Mouse (Mus musculus) urinary bladder, postnatal 4 days (tissue): Measurements from ENCODE around the gene Adipor1.
A peak's percentile ranks its signal among the peaks of the same experiment; 100 is the strongest.
"Not testable (repeated sequence)": the region's sequence is repeated elsewhere in the genome, so short reads cannot be mapped to it uniquely, and the experiment has no call there.

ENCODE experiments used
- DNase-seq, 2 experiments: peaks; one replicate each; pipeline ENCODE4 v3.0.0; 2021 to 2022; ENCODE audit warnings: low spot score in 2 of 2

Gene Adipor1

DNA sequence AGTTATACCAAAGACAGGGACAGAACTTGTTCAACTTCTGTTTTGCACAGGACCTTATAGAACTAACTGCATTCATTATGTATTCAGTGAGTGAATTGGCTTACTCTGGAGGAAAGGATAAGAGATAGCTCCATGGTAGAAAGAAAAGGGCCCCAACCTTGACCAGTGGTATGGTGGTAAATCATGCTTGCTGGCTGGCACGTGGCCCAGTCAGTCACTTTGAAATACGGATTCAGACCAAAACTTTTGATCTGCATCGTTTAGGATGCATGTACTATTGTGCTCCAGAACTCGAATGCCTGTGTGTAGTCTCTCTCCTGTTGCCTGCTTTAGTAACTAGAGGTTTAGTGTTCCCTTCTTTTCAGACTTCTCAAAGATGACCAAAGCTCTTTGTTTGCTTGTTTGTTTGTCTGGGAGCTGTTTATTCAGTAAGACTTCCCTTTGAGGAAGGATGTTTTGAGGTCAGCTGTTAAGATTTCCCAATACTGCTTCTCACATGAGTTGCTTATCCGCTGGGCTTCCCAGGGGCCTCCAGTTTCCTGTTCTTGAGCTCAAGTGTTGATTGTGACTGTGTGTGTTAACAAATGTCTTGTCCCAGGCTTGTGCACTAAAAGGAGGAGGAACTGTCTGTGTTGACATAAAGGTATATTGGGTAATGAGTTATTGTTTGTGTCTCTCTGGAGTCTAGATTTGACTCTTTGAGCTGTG, 4.7 kb downstream of the Adipor1 start:
- DNase-seq, result no peak

GRCm38 (mm10) chr1:134423911-134424310, 8.7 kb downstream of the Adipor1 start:
- no peak for DNase-seq

GRCm38 (mm10) chr1:134426289-134426688, 11.1 kb downstream of the Adipor1 start:
- no peak for DNase-seq

GRCm38 (mm10) chr1:134433002-134433401, 17.8 kb downstream of the Adipor1 start:
- no peak for DNase-seq

DNA sequence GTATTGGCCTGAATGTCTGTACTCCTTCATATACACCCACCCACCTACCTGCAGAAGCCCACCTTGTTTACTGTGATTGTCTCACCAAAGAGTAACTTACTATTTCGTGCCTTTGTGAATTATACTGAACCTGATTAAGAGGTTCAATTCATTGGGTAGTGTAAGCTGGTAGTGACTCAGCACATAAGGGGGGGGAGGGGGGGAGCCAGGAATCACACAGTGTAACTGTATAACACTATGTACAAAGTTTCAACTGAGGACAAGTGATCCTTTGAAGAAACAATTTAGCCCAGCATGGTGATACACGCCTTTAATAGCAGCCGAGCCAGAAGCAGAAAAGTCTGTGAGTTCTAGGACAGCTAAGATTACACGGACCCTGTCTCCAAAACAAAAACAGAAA, 18.3 kb downstream of the Adipor1 start:
- no peak for DNase-seq

DNA sequence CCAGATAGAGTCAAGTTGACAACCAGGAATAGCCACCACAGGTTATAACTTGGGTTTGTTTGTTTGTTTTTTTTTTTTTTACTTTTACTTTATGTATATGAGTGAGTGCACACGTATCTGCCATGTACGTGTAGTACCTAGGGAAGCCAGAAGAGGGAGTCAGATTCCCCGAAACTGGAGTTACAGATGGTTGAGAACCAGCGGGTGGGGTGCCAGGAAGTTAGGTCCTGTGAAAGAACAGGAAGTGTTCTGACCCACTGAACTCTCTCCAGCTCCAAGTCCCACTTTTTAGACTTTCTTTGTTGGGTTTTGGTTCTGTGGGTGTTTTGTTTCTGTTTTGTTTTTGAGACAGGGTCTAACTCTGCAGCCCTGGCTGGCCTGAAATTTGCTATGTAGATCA, 20.2 kb downstream of the Adipor1 start:
- no peak for DNase-seq

DNA sequence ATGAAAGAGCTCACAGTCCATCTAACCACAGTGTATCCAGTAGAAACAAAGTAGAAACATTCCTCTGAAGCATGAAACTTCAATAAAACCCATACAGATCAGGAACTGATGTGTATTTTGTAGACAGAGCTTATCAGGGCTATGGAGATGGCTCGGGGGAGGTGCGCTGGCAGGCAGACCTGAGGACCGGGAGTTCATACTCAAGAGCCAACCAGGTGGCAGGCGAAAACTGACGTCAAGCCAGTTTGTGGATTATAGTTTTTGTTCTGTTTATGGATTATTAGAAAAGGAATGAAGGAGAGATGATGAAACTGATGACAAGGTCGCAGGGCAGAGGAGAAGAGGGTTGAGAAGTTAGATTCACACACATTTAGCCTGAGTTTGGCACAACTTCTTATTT, 25.3 kb downstream of the Adipor1 start:
- DNase-seq, result no peak

- DNase-seq, result not testable (repeated sequence)
Observed at GRCm38 (mm10) chr1:134441737-134442136, 26.6 kb downstream of the Adipor1 start.

DNA sequence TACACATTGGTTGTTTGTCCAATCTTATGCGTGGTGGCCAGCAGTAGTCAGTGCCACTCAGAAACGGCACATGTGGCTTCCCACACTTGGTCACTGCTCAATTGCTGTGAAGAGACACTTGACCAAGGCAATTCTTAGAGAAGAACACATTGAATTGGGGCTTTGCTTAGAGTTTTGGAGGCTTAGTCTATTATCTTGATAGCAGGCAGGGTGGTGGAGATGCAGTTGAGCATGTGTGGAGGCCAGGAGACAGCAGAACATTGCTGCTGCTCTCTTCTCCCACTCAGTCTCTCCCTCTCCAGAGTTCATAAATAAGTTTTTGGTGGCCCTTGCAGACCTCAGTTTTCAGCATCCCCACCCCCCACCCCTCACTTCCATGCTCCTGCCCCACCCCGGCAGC, 27.2 kb downstream of the Adipor1 start:
- no peak for DNase-seq

- DNase-seq, result not testable (repeated sequence)
Observed at GRCm38 (mm10) chr1:134443288-134443687, 28.1 kb downstream of the Adipor1 start.

- no peak for DNase-seq
Observed at GRCm38 (mm10) chr1:134445418-134445817, 30.2 kb downstream of the Adipor1 start.

- not testable (repeated sequence) for DNase-seq
Observed at GRCm38 (mm10) chr1:134448537-134448936, 33.4 kb downstream of the Adipor1 start.

- no peak for DNase-seq
Observed at GRCm38 (mm10) chr1:134450201-134450600, 35.0 kb downstream of the Adipor1 start.

GRCm38 (mm10) chr1:134450986-134451385, 35.8 kb downstream of the Adipor1 start:
- DNase-seq, result peak in 1 of 2 experiments; percentile 61

DNA sequence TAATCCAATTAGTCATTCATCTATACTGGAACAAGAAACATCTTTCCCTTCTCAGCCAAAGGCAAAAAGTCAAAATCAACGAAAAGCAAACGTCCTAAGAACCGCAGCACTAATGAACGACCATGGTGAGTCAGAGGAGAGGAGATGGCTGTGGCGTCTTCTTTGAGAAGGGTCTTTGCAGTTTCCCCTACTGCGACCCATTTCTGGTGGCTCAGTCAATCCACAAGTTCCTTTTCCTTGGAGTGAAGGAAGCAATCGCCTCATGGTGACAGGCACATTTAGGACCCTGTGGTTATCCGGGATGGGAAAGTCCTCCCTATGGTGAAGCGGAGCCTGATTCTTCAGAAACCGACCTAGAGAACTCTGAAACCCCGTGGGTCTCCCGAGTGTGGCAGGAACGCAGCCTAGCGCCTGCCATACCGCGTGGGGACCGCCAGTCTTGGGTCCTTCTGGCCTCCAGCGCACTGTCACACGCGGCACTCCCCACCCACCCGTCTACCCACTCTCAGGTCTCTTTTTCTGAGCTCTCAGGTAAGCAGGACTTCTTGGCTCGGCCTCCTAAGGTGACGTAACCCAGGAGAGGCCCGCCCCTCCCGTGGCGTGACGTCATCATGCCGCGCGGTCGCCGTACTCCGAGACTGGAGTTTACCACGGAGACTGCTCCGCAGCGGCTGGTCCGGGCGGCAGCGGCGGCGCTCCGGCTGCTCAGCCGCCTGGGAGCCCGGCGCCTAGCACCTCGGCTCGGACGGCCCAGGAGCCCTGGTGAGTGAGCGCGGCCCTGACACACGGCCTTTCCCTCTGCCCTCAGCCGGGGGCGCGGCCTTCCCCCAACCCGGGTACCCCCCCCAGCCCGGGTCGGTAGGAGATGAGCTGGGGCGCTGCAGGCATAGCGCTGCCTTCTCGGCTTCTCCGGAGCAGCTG, 40.0 kb downstream of the Adipor1 start, which contains the start of gene Klhl12:
Gene Klhl12, plus strand, starts transcription at position 628 of the 921 bp plus-strand sequence.
- DNase-seq, result peak; percentile 86 to 95

GRCm38 (mm10) chr1:134456060-134456459, 40.9 kb downstream of the Adipor1 start:
- no peak for DNase-seq

DNA sequence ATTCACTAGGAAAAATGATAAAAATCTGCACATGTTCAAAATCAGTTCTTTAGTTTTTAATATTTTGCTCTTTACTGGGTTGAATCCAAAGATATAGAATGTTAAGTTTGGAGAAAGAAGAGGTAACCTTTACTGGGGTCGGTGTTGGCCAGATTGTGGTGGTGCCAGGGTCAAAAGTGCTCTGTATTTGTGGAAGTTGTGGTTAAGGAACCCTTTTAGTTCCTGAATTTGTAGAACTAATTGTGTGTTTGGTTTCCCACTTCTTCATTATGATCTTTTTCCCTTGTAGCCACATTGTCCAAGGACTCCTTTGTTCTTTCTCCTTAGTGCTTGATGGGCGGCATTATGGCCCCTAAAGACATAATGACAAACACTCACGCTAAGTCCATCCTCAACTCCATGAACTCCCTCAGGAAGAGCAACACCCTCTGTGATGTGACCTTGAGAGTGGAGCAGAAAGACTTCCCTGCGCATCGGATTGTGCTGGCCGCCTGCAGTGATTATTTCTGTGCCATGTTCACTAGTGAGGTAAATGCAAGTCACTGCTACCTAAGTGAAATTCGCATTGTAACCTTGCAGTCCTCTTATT, 43.1 kb downstream of the Adipor1 start:
- no peak for DNase-seq

DNA sequence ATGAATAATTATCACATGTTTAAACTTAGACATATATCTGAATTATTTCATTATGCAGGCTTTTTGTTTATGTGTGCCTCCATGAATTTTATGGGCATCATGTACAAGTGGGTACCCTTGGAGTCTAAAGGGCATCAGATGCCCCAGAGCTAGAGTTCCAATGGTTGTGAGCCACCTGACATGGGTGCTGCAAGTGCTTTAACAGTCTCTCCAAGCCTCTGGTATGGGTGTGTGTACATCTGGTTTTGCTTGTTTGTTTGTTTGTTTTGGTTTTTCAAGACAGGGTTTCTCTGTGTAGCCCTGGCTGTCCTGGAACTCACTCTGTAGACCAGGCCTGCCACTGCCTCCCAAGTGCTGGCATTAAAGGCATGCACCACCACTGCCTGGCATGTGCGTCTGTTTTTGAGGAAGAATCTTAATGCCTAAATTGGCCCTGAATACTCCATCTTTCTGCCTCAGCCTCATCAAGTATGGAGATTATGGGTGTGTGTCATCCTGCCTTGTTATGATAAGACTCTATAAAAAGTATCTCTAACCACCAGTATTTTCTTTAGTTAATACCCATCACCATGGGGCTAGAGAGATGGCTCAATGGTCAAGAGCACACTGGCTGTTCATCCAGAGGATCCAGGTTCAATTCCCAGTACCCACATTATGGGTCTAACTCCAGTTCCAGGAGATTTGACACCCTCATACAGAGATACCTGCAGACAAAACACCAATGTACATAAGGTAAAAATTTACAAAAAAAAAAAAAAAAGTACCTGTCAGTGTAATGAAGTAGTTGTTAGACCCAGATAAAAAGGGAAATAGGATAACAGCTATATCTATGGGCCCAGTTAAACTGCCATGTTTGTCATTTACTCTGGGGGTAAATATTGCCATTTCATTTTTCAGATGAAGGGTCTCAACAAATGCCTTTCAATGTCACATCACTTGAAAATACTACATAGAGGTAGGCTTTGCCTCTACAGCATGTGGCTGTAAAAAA, 45.4 kb downstream of the Adipor1 start:
- no peak for DNase-seq
